Mouse (Mus musculus) layer of hippocampus, adult 18-20 months (tissue): Measurements from ENCODE around the gene BC005561. TPM values are rescaled to one million over a fixed set of nuclear protein-coding genes. Genes with fewer than 3 reads are reported as not detected.
A peak's percentile ranks its signal among the peaks of the same experiment; 100 is the strongest.

Source experiments
- DNase-seq, 2 experiments: peaks; one replicate each; pipeline ENCODE4 v3.0.0; 2022; ENCODE audit warnings: low spot score in 2 of 2
- total RNA-seq, 2 experiments: library from RNA; stranded (reverse); gene quantifications; 2 replicates each; pipeline ENCODE4 v1.2.3; 2021

BC005561 gene
- total RNA-seq, 2 experiments from 2014 or later: 11.1 to 11.3 TPM

DNA sequence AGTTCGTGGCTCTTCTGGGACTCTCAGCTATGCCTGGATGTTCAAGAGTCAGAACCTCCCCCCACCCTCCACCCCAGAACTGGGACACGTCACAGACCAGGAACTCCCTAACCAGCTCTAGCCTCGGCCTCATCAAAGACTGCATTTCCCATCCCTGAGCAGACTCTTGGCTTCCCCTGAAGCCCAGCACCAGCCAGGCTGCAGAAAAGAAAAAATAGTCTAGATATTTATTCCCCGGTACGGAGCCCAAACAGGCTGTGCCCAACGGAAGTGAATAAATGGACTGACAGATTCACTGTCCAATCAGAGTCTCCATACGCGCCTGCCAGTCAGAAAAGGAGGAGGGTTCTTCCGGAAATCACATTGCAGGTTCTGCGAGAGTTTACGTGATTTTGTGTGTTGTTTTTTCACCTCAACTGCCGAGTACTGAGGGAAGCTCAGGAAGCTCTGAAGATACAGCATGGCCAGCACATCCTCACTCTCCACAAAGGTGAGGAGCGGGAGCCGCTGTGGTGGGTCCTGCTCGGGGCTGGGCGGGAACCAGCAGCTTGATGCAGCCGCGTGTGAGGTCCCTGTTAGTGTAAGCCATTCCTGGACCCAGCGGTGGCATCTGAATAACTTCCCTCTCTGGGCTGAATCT lies 63.2 kb downstream of the BC005561 start:
- peak; percentile 89 to 97 for DNase-seq

Other genes with a start within 250 kb of the BC005561 start
- gene Ibsp, start 209.2 kb upstream of the BC005561 start, total RNA-seq: under 1 TPM; 0.25 TPM
- gene Mepe, start 183.0 kb upstream of the BC005561 start, total RNA-seq: not detected
- 1 to 10 TPM; 4.7 to 5.6 TPM for gene Spp1, start 73.2 kb upstream of the BC005561 start, total RNA-seq
- 10 to 100 TPM; 32.7 to 34.5 TPM for gene Pkd2, start 48.9 kb upstream of the BC005561 start, total RNA-seq